Mouse (Mus musculus) liver, adult 2 months (tissue): ENCODE measurements around the gene Pnn.

ENCODE experiments used
- CTCF ChIP-seq: fragments of 200-500 bp; IDR thresholded peaks from 2 replicates; pipeline ENCODE4 v1.5.1; 2011; ENCODE audit warnings: low read depth, low read length, control low read depth
- POLR2A ChIP-seq: fragments of 200-500 bp; IDR thresholded peaks from 2 replicates; pipeline ENCODE4 v1.6.1; 2011; ENCODE audit warnings: low read length, control low read depth; ENCODE audit not compliant: insufficient read depth; ENCODE audit errors: extremely low read depth

GRCm38 (mm10) chr12:59060322-59060721 is 6.4 kb upstream of the Pnn start:
- TF ChIP-seq POLR2A = no peak
- no peak for TF ChIP-seq CTCF
